Mouse (Mus musculus): ENCODE measurements around the gene Fau. TPM values are rescaled to one million over a fixed set of nuclear protein-coding genes. Genes with fewer than 3 reads are reported as not detected.
"Not testable (repeated sequence)": the region's sequence is repeated elsewhere in the genome, so short reads cannot be mapped to it uniquely, and the experiment has no call there.

Gene Fau
- polyA plus RNA-seq, 1 experiment from 2014 or later: 1,054 TPM

- no peak for DNase-seq (ENCODE audit: low spot score)
- H3K4me1 ChIP-seq (replicated peaks; ENCODE audit: control insufficient read depth, insufficient read depth, low read length): peaks cover under 1% of the 10 kb centered on the region
- no peak overlapping the region for H3K4me2 ChIP-seq (ENCODE audit: low read length)
- ATAC-seq (replicated peaks; ENCODE audit: low FRiP score, low TSS enrichment, low read depth): no peak
- no peaks in the 10 kb centered on the region for H3K36me3 ChIP-seq (ENCODE audit: control insufficient read depth, insufficient read depth, low read length)
- H3K9ac ChIP-seq (ENCODE audit: low read length): no peak overlapping the region
- no peaks in the 10 kb centered on the region for H3K27me3 ChIP-seq (replicated peaks; ENCODE audit: control insufficient read depth, insufficient read depth, low read length)
- no peak overlapping the region for H3K4me3 ChIP-seq (ENCODE audit: low read depth, low read length)
- H3K27ac ChIP-seq (ENCODE audit: low read depth): no peak overlapping the region
- H3K9me3 ChIP-seq (ENCODE audit: control insufficient read depth, low read length): no peaks in the 10 kb centered on the region
These were observed 17.6 kb upstream of the Fau start for GRCm38 (mm10) chr19:6040002-6040401.

GRCm38 (mm10) chr19:6042293-6042692 lies 15.4 kb upstream of the Fau start:
- WGBS: 85% methylated on average over 9 of the region's 9 CpGs
- Histone ChIP-seq H3K4me3 (ENCODE audit: low read depth, low read length) (no peak overlapping the region), H3K36me3 (ENCODE audit: control insufficient read depth, insufficient read depth, low read length) (no peaks in the 10 kb centered on the region), H3K4me2 (ENCODE audit: low read length) (no peak overlapping the region), H3K9me3 (ENCODE audit: control insufficient read depth, low read length) (no peaks in the 10 kb centered on the region), H3K27me3 (replicated peaks; ENCODE audit: control insufficient read depth, insufficient read depth, low read length) (no peaks in the 10 kb centered on the region), H3K9ac (ENCODE audit: low read length) (no peak overlapping the region), H3K27ac (ENCODE audit: low read depth) (no peak overlapping the region), H3K4me1 (replicated peaks; ENCODE audit: control insufficient read depth, insufficient read depth, low read length) (peaks cover 7% of the 10 kb centered on the region)
- DNase-seq (ENCODE audit: low spot score): no peak
- ATAC-seq (replicated peaks; ENCODE audit: low FRiP score, low TSS enrichment, low read depth): no peak

GRCm38 (mm10) chr19:6044102-6044501 lies 13.5 kb upstream of the Fau start:
- not testable (repeated sequence) for H3K9ac ChIP-seq (ENCODE audit: low read length); H3K4me2 ChIP-seq (ENCODE audit: low read length); H3K27me3 ChIP-seq (replicated peaks; ENCODE audit: control insufficient read depth, insufficient read depth, low read length); H3K27ac ChIP-seq (ENCODE audit: low read depth); DNase-seq (ENCODE audit: low spot score); ATAC-seq (replicated peaks; ENCODE audit: low FRiP score, low TSS enrichment, low read depth); H3K9me3 ChIP-seq (ENCODE audit: control insufficient read depth, low read length); H3K36me3 ChIP-seq (ENCODE audit: control insufficient read depth, insufficient read depth, low read length); H3K4me3 ChIP-seq (ENCODE audit: low read depth, low read length)
- peaks cover 15% of the 10 kb centered on the region for H3K4me1 ChIP-seq (replicated peaks; ENCODE audit: control insufficient read depth, insufficient read depth, low read length)
- 53% methylated on average over 4 of the region's 4 CpGs for WGBS

- Histone ChIP-seq H3K4me3 (ENCODE audit: low read depth, low read length) (peak overlapping the region; percentile 60), H3K9me3 (ENCODE audit: control insufficient read depth, low read length) (no peaks in the 10 kb centered on the region), H3K4me1 (replicated peaks; ENCODE audit: control insufficient read depth, insufficient read depth, low read length) (peaks cover 15% of the 10 kb centered on the region), H3K36me3 (ENCODE audit: control insufficient read depth, insufficient read depth, low read length) (peaks cover 23% of the 10 kb centered on the region), H3K4me2 (ENCODE audit: low read length) (peak overlapping the region; percentile 97), H3K9ac (ENCODE audit: low read length) (peak overlapping the region; percentile 81), H3K27ac (ENCODE audit: low read depth) (peak overlapping the region; percentile 97), H3K27me3 (replicated peaks; ENCODE audit: control insufficient read depth, insufficient read depth, low read length) (no peaks in the 10 kb centered on the region)
- 16% methylated on average over 20 of the region's 20 CpGs for WGBS
- peak; percentile 42 for ATAC-seq (replicated peaks; ENCODE audit: low FRiP score, low TSS enrichment, low read depth)
- DNase-seq (ENCODE audit: low spot score): no peak
These were observed 12.0 kb upstream of the Fau start for GRCm38 (mm10) chr19:6045366-6046293.

- peak within 1 kb of the TSS; percentile 97 for H3K4me2 ChIP-seq (ENCODE audit: low read length)
- peaks cover 32% of the 10 kb centered on the region for H3K36me3 ChIP-seq (ENCODE audit: control insufficient read depth, insufficient read depth, low read length)
- no peaks in the 10 kb centered on the region for H3K9me3 ChIP-seq (ENCODE audit: control insufficient read depth, low read length)
- H3K4me3 ChIP-seq (ENCODE audit: low read depth, low read length): peak within 1 kb of the TSS; percentile 60
- peak; percentile 88 for ATAC-seq (replicated peaks; ENCODE audit: low FRiP score, low TSS enrichment, low read depth)
- peaks cover 15% of the 10 kb centered on the region for H3K4me1 ChIP-seq (replicated peaks; ENCODE audit: control insufficient read depth, insufficient read depth, low read length)
- DNase-seq (ENCODE audit: low spot score): peak; percentile 94
- no peaks in the 10 kb centered on the region for H3K27me3 ChIP-seq (replicated peaks; ENCODE audit: control insufficient read depth, insufficient read depth, low read length)
- WGBS: under 1% methylated on average over 65 of the region's 65 CpGs
- peak within 1 kb of the TSS; percentile 97 for H3K27ac ChIP-seq (ENCODE audit: low read depth)
- H3K9ac ChIP-seq (ENCODE audit: low read length): peak within 1 kb of the TSS; percentile 81
These were observed 11.1 kb upstream of the Fau start, which contains the start of gene Syvn1 for GRCm38 (mm10) chr19:6046294-6047153. TSS of gene Syvn1 (plus strand) at chr19:6046576.

GRCm38 (mm10) chr19:6047154-6047898 lies 10.3 kb upstream of the Fau start:
- peak; percentile 65 for DNase-seq (ENCODE audit: low spot score)
- H3K27me3 ChIP-seq (replicated peaks; ENCODE audit: control insufficient read depth, insufficient read depth, low read length): no peaks in the 10 kb centered on the region
- peaks cover 15% of the 10 kb centered on the region for H3K4me1 ChIP-seq (replicated peaks; ENCODE audit: control insufficient read depth, insufficient read depth, low read length)
- peaks cover 40% of the 10 kb centered on the region for H3K36me3 ChIP-seq (ENCODE audit: control insufficient read depth, insufficient read depth, low read length)
- peak overlapping the region; percentile 60 for H3K4me3 ChIP-seq (ENCODE audit: low read depth, low read length)
- peak overlapping the region; percentile 97 for H3K4me2 ChIP-seq (ENCODE audit: low read length)
- WGBS: 3% methylated on average over 44 of the region's 44 CpGs
- no peaks in the 10 kb centered on the region for H3K9me3 ChIP-seq (ENCODE audit: control insufficient read depth, low read length)
- peak; percentile 7 for ATAC-seq (replicated peaks; ENCODE audit: low FRiP score, low TSS enrichment, low read depth)
- H3K9ac ChIP-seq (ENCODE audit: low read length): peak overlapping the region; percentile 81
- peak overlapping the region; percentile 97 for H3K27ac ChIP-seq (ENCODE audit: low read depth)

GRCm38 (mm10) chr19:6047899-6048166 lies 9.8 kb upstream of the Fau start:
- no peak overlapping the region for H3K27ac ChIP-seq (ENCODE audit: low read depth)
- H3K4me1 ChIP-seq (replicated peaks; ENCODE audit: control insufficient read depth, insufficient read depth, low read length): peaks cover 15% of the 10 kb centered on the region
- DNase-seq (ENCODE audit: low spot score) (no peak), ATAC-seq (replicated peaks; ENCODE audit: low FRiP score, low TSS enrichment, low read depth) (no peak)
- H3K27me3 ChIP-seq (replicated peaks; ENCODE audit: control insufficient read depth, insufficient read depth, low read length): no peaks in the 10 kb centered on the region
- peaks cover 45% of the 10 kb centered on the region for H3K36me3 ChIP-seq (ENCODE audit: control insufficient read depth, insufficient read depth, low read length)
- H3K9ac ChIP-seq (ENCODE audit: low read length): peak overlapping the region; percentile 81
- no peaks in the 10 kb centered on the region for H3K9me3 ChIP-seq (ENCODE audit: control insufficient read depth, low read length)
- 76% methylated on average over 8 of the region's 8 CpGs for WGBS
- H3K4me2 ChIP-seq (ENCODE audit: low read length): peak overlapping the region; percentile 97
- H3K4me3 ChIP-seq (ENCODE audit: low read depth, low read length): peak overlapping the region; percentile 60

- H3K9me3 ChIP-seq (ENCODE audit: control insufficient read depth, low read length): no peaks in the 10 kb centered on the region
- no peak overlapping the region for H3K4me2 ChIP-seq (ENCODE audit: low read length)
- DNase-seq (ENCODE audit: low spot score) (no peak), ATAC-seq (replicated peaks; ENCODE audit: low FRiP score, low TSS enrichment, low read depth) (no peak)
- no peak overlapping the region for H3K27ac ChIP-seq (ENCODE audit: low read depth)
- peaks cover 56% of the 10 kb centered on the region for H3K36me3 ChIP-seq (ENCODE audit: control insufficient read depth, insufficient read depth, low read length)
- H3K4me3 ChIP-seq (ENCODE audit: low read depth, low read length): no peak overlapping the region
- no peak overlapping the region for H3K9ac ChIP-seq (ENCODE audit: low read length)
- peaks cover 15% of the 10 kb centered on the region for H3K4me1 ChIP-seq (replicated peaks; ENCODE audit: control insufficient read depth, insufficient read depth, low read length)
- 89% methylated on average over 11 of the region's 11 CpGs for WGBS
- H3K27me3 ChIP-seq (replicated peaks; ENCODE audit: control insufficient read depth, insufficient read depth, low read length): no peaks in the 10 kb centered on the region
These were observed 8.8 kb upstream of the Fau start for GRCm38 (mm10) chr19:6048681-6049410.

Data from intestine, embryonic 14.5 days (tissue).